Mouse (Mus musculus) monocyte, adult 59 days (primary cell): Measurements from ENCODE around the gene Rwdd1. TPM values are rescaled to one million over a fixed set of nuclear protein-coding genes. Genes with fewer than 3 reads are reported as not detected.

Source experiments
- total RNA-seq, 2 experiments: library from RNA; stranded (reverse); gene quantifications; one replicate each; pipeline ENCODE4 v1.2.4; 2023

Rwdd1 gene
- total RNA-seq = 10 to 100 TPM; 39.4 to 47.3 TPM

GRCm38 (mm10) chr10:34019302-34020075 lies at the start of gene Rwdd1:
Rwdd1 (minus strand) TSS chr10:34019624.

GRCm38 (mm10) chr10:34044210-34044609 lies 24.8 kb upstream of the Rwdd1 start, which contains the start of gene Calhm4:
Calhm4 (minus strand) TSS chr10:34044310.

GRCm38 (mm10) chr10:34037401-34037800 lies 18.0 kb upstream of the Rwdd1 start, which contains the start of gene Trappc3l:
Trappc3l (plus strand) TSS chr10:34037597.

GRCm38 (mm10) chr10:33950803-33951583 lies 68.4 kb downstream of the Rwdd1 start, which contains the start of gene Zup1:
Zup1 (minus strand) TSS chr10:33951269.

Other genes starting within 250 kb of the Rwdd1 start
- gene Sult3a2, start 232.9 kb downstream of the Rwdd1 start, total RNA-seq = not detected
- gene Sult3a1, start 161.9 kb downstream of the Rwdd1 start, total RNA-seq = not detected
- gene Rsph4a, start 114.5 kb downstream of the Rwdd1 start, total RNA-seq = not detected
- gene Zup1, start 68.4 kb downstream of the Rwdd1 start, total RNA-seq = 10 to 100 TPM; 56.3 to 71.6 TPM
- not detected for gene Trappc3l, start 18.0 kb upstream of the Rwdd1 start, total RNA-seq
- gene Calhm4, start 24.7 kb upstream of the Rwdd1 start, total RNA-seq = not detected
- not detected for gene Calhm5, start 76.9 kb upstream of the Rwdd1 start, total RNA-seq
- gene Calhm6, start 108.4 kb upstream of the Rwdd1 start, total RNA-seq = 10 to 100 TPM; 47.4 to 48.8 TPM
- 10 to 100 TPM; 90.4 to 92.9 TPM for gene Dse, start 188.1 kb upstream of the Rwdd1 start, total RNA-seq